Mouse (Mus musculus) myocyte (in vitro differentiated cells): Measurements from ENCODE around the gene Kif1bp. TPM values are rescaled to one million over a fixed set of nuclear protein-coding genes. Genes with fewer than 3 reads are reported as not detected.
"Not testable (repeated sequence)": the region's sequence is repeated elsewhere in the genome, so short reads cannot be mapped to it uniquely, and the experiment has no call there.

Experiments used
- H3K27me3 ChIP-seq: one replicate; pipeline ENCODE4 v1.6.1; 2011; ENCODE audit not compliant: control insufficient read depth, insufficient read depth, insufficient read length
- H3K36me3 ChIP-seq: one replicate; pipeline ENCODE4 v1.6.1; 2011; ENCODE audit not compliant: control insufficient read depth, insufficient read depth
- H3K4me2 ChIP-seq: one replicate; pipeline ENCODE4 v1.6.1; 2011; ENCODE audit warnings: low read depth, control low read depth
- H3K4me3 ChIP-seq: one replicate; pipeline ENCODE4 v1.5.1; 2011; ENCODE audit warnings: mild to moderate bottlenecking, control low read depth, moderate library complexity
- H3K79me2 ChIP-seq: one replicate; pipeline ENCODE4 v1.6.1; 2011; ENCODE audit not compliant: control insufficient read depth, insufficient read depth
- H3ac ChIP-seq: one replicate; pipeline ENCODE4 v1.6.1; 2011; ENCODE audit not compliant: control insufficient read depth, insufficient read length
- CEBPB ChIP-seq: IDR thresholded peaks from 2 replicates; pipeline ENCODE4 v1.6.1; 2011; ENCODE audit warnings: mild to moderate bottlenecking, moderate library complexity; ENCODE audit not compliant: poor library complexity, insufficient read depth, severe bottlenecking
- E2F4 ChIP-seq: IDR thresholded peaks from one replicate; pipeline ENCODE4 v1.6.1; 2011; ENCODE audit warnings: mild to moderate bottlenecking, control low read depth, moderate library complexity; ENCODE audit not compliant: insufficient read depth
- MAX ChIP-seq: IDR thresholded peaks from one replicate; pipeline ENCODE4 v1.6.1; 2011; ENCODE audit warnings: low read depth, mild to moderate bottlenecking, control low read depth
- MYOD1 ChIP-seq, 3 experiments: IDR thresholded peaks; one replicate each; pipeline ENCODE4 v1.6.1; 2011; ENCODE audit warnings: control low read depth in 2 of 3, low read depth in 2 of 3, mild to moderate bottlenecking in 2 of 3, moderate library complexity in 1 of 3; ENCODE audit not compliant: insufficient read length in 2 of 3, control insufficient read depth in 1 of 3
- MYOG ChIP-seq, 3 experiments: IDR thresholded peaks; one replicate each; pipeline ENCODE4 v1.6.1; 2011; ENCODE audit warnings: control low read depth in 2 of 3, low read depth in 2 of 3, mild to moderate bottlenecking in 2 of 3; ENCODE audit not compliant: insufficient read length in 2 of 3, control insufficient read depth in 1 of 3, insufficient read depth in 1 of 3
- POLR2A ChIP-seq: IDR thresholded peaks from one replicate; pipeline ENCODE4 v1.6.1; 2011; ENCODE audit warnings: low read depth, mild to moderate bottlenecking, control low read depth, moderate library complexity; ENCODE audit not compliant: insufficient read length
- POLR2AphosphoS2 ChIP-seq: IDR thresholded peaks from one replicate; pipeline ENCODE4 v1.6.1; 2011; ENCODE audit warnings: low read depth, control low read depth; ENCODE audit not compliant: insufficient read length
- REST ChIP-seq: IDR thresholded peaks from one replicate; pipeline ENCODE4 v1.6.1; 2011; ENCODE audit warnings: mild to moderate bottlenecking, control low read depth, moderate library complexity; ENCODE audit not compliant: insufficient read depth, insufficient read length
- SRF ChIP-seq: IDR thresholded peaks from one replicate; pipeline ENCODE4 v1.6.1; 2011; ENCODE audit warnings: low read depth; ENCODE audit not compliant: control insufficient read depth, insufficient read length
- TCF12 ChIP-seq: IDR thresholded peaks from one replicate; pipeline ENCODE4 v1.6.1; 2011; ENCODE audit warnings: mild to moderate bottlenecking, control low read depth; ENCODE audit not compliant: poor library complexity, insufficient read depth, severe bottlenecking
- TCF3 ChIP-seq: IDR thresholded peaks from one replicate; pipeline ENCODE4 v1.6.1; 2011; ENCODE audit warnings: low read depth, control low read depth; ENCODE audit not compliant: insufficient read length
- USF1 ChIP-seq: IDR thresholded peaks from one replicate; pipeline ENCODE4 v1.6.1; 2011; ENCODE audit warnings: low read depth, mild to moderate bottlenecking, control low read depth, moderate library complexity
- polyA plus RNA-seq: library from polyadenylated mRNA; unstranded; fragments of >200 nt; fragmentation: generic; extraction: Trizol; gene quantifications from one replicate; pipeline ENCODE4 v1.2.1, GENCODE M21; 2012; ENCODE audit warnings: missing spikeins

Kif1bp gene
- polyA plus RNA-seq, 1 experiment, result 31.2 TPM

- peaks cover 14% of the 10 kb centered on the region for H3K36me3 ChIP-seq
Observed at GRCm38 (mm10) chr10:62601833-62602176, 23.5 kb upstream of the Kif1bp start.

GRCm38 (mm10) chr10:62601053-62601791 is 23.0 kb upstream of the Kif1bp start:
- no peaks in the 10 kb centered on the region for H3K27me3 ChIP-seq
- H3K4me3 ChIP-seq, result peak overlapping the region; percentile 99
- H3K79me2 ChIP-seq, result peaks cover 60% of the 10 kb centered on the region
- H3ac ChIP-seq, result peak overlapping the region; percentile 84
- H3K36me3 ChIP-seq, result peaks cover 17% of the 10 kb centered on the region
- H3K4me2 ChIP-seq, result peak overlapping the region; percentile 98
- TF ChIP-seq TCF12 (no peak), POLR2AphosphoS2 (no peak), REST (no peak), CEBPB (no peak), MYOG (IDR thresholded peaks at IDR 0.05; ENCODE audit: control insufficient read depth in 1 of 3, insufficient read depth in 1 of 3, insufficient read length in 2 of 3, low read depth in 2 of 3) (no peak), USF1 (no peak), MAX (no peak), POLR2A (no peak)

More at GRCm38 (mm10) chr10:62601833-62602176, 23.5 kb upstream of the Kif1bp start:
- peak overlapping the region; percentile 99 for H3K4me3 ChIP-seq
- H3K79me2 ChIP-seq, result peaks cover 56% of the 10 kb centered on the region
- TF ChIP-seq POLR2A, result no peak
- TF ChIP-seq TCF3, result no peak
- TF ChIP-seq MYOD1 (IDR thresholded peaks at IDR 0.05; ENCODE audit: control insufficient read depth in 1 of 3, insufficient read length in 2 of 3, low read depth in 2 of 3), result no peak
- TF ChIP-seq CEBPB, result no peak
- no peak for TF ChIP-seq REST
- no peak for TF ChIP-seq POLR2AphosphoS2
- TF ChIP-seq USF1, result no peak
- no peak for TF ChIP-seq MAX
- H3ac ChIP-seq, result peak overlapping the region; percentile 84
- H3K27me3 ChIP-seq, result no peaks in the 10 kb centered on the region
- peak overlapping the region; percentile 98 for H3K4me2 ChIP-seq

- no peak for TF ChIP-seq TCF3
- TF ChIP-seq CEBPB, result no peak
- no peak for TF ChIP-seq POLR2AphosphoS2
- no peak for TF ChIP-seq MAX
- TF ChIP-seq E2F4, result no peak
- TF ChIP-seq REST, result no peak
- TF ChIP-seq MYOG (IDR thresholded peaks at IDR 0.05; ENCODE audit: control insufficient read depth in 1 of 3, insufficient read depth in 1 of 3, insufficient read length in 2 of 3, low read depth in 2 of 3), result no peak
- TF ChIP-seq POLR2A, result no peak
- TF ChIP-seq TCF12, result no peak
- no peak for TF ChIP-seq USF1
- TF ChIP-seq MYOD1 (IDR thresholded peaks at IDR 0.05; ENCODE audit: control insufficient read depth in 1 of 3, insufficient read length in 2 of 3, low read depth in 2 of 3), result no peak
- TF ChIP-seq SRF, result no peak
- H3K27me3 ChIP-seq, result no peaks in the 10 kb centered on the region
- peak overlapping the region; percentile 99 for H3K4me3 ChIP-seq
- H3K36me3 ChIP-seq, result peaks cover 22% of the 10 kb centered on the region
- H3K4me2 ChIP-seq, result no peak overlapping the region
- H3ac ChIP-seq, result no peak overlapping the region
- peaks cover 70% of the 10 kb centered on the region for H3K79me2 ChIP-seq
Observed at GRCm38 (mm10) chr10:62600056-62600455, 21.8 kb upstream of the Kif1bp start.

- H3K36me3 ChIP-seq, result peaks cover 28% of the 10 kb centered on the region
- H3K4me3 ChIP-seq, H3K4me2 ChIP-seq, H3K27me3 ChIP-seq, H3ac ChIP-seq: not testable (repeated sequence)
- peaks cover 76% of the 10 kb centered on the region for H3K79me2 ChIP-seq
Observed at GRCm38 (mm10) chr10:62599311-62599710, 21.1 kb upstream of the Kif1bp start.

GRCm38 (mm10) chr10:62592496-62592895 is 14.2 kb upstream of the Kif1bp start:
- Histone ChIP-seq H3K36me3 (peaks cover 80% of the 10 kb centered on the region), H3K4me2 (no peak overlapping the region), H3K27me3 (no peaks in the 10 kb centered on the region), H3ac (no peak overlapping the region), H3K79me2 (peaks cover 27% of the 10 kb centered on the region), H3K4me3 (no peak overlapping the region)
- TF ChIP-seq MAX (no peak), REST (no peak), SRF (no peak), TCF12 (no peak), POLR2A (no peak), CEBPB (no peak)
